ENCODE assay signal across 8 mouse cellular contexts in the genomic region with DNA sequence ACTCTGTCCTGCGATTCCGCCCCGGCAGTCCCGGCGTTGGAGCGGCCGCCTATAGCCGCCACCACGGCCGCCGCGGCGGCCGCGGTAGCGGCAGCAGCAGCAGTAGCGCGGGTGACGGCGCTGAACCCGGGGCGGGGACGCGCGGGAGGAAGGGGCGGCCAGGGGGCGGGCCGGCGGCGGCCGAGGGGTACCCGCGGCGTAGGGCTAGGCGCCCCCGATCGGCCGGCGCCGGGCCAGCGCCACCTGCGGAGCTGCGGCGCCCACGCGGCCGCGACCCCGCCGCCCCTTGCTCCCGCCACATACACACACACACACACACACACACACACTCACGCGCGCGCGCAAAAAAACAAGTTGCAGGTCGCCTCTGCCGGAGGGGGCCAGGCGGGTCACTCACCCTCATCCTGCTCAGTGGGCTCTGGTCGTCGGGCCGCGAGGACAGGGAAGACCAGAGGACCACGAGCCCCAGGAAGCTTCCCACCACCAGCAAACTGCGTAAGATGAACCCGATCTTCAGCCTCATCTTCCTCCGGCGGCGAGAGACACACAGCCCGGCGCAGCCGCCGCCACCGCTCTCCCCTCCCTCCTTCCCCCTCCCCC. TPM values are rescaled to one million over a fixed set of nuclear protein-coding genes. Genes with fewer than 3 reads are reported as not detected.
DNase-seq lines count a peak whose midpoint lies in the region; ATAC-seq and TF ChIP-seq lines count a peak whose summit lies in the region.

Gene Galnt7, minus strand, starts transcription at position 577 of the 600 bp plus-strand sequence.

- no peak for TF ChIP-seq CTCF in liver, adult 2 months (IDR thresholded peaks at IDR 0.05; ENCODE audit: low read depth, low read length)

- no peaks in the 10 kb centered on the region for H3K9me3 ChIP-seq in embryonic facial prominence, embryonic 10.5 days

- TF ChIP-seq POLR2A in liver, adult 2 months (IDR thresholded peaks at IDR 0.05; ENCODE audit: extremely low read depth, insufficient read depth, low read length), result 0 out of 2 replicates have a peak, but pooled peaks have one; percentile 3

- no peaks in the 10 kb centered on the region for H3K36me3 ChIP-seq in embryonic facial prominence, embryonic 10.5 days (replicated peaks)
- H3K36me3 ChIP-seq in liver, adult 2 months (ENCODE audit: control insufficient read depth, insufficient read depth, low read length), result no peaks in the 10 kb centered on the region

- no peaks in the 10 kb centered on the region for H3K27me3 ChIP-seq in embryonic facial prominence, embryonic 10.5 days (replicated peaks; ENCODE audit: low read depth, poor library complexity, severe bottlenecking)
- no peaks in the 10 kb centered on the region for H3K27me3 ChIP-seq in liver, adult 2 months (ENCODE audit: control insufficient read depth, insufficient read depth, low read length)

- peak within 1 kb of the TSS; percentile 95 for H3K9ac ChIP-seq in liver, adult 2 months (ENCODE audit: low read depth, low read length)

- peaks cover 32% of the 10 kb centered on the region for H3K4me1 ChIP-seq in embryonic facial prominence, embryonic 10.5 days
- 0 out of 2 replicates have a peak, but pooled peaks cover 3% of the 10 kb centered on the region for H3K4me1 ChIP-seq in liver, adult 2 months (ENCODE audit: control insufficient read depth, insufficient read depth, low read length)

- H3K79me2 ChIP-seq in liver, adult 2 months (ENCODE audit: control insufficient read depth, insufficient read depth, low read length), result no peaks in the 10 kb centered on the region

- WGBS in embryonic facial prominence, embryonic 10.5 days, result 4% methylated on average over 63 of the region's 74 CpGs
- under 1% methylated on average over 64 of the region's 74 CpGs for WGBS in liver, adult 2 months

- H3K27ac ChIP-seq in embryonic facial prominence, embryonic 10.5 days (replicated peaks), result peak within 1 kb of the TSS; percentile 98
- H3K27ac ChIP-seq in liver, adult 2 months (replicated peaks; ENCODE audit: insufficient read depth, low read depth, low read length), result peak within 1 kb of the TSS; percentile 36

- peak; percentile 55 for DNase-seq in layer of hippocampus, adult 11-12 months (ENCODE audit: low spot score)
- DNase-seq in layer of hippocampus, adult 9-10 months (ENCODE audit: low spot score), result no peak
- DNase-seq in embryonic facial prominence, embryonic 10.5 days (ENCODE audit: low spot score), result peak; percentile 87
- peak; percentile 58 to 68 for DNase-seq in heart, adult 9 months (ENCODE audit: low spot score in 2 of 2)
- peak; percentile 53 for DNase-seq in kidney, adult 9 months
- DNase-seq in liver, adult 2 months (ENCODE audit: extremely low read depth, low read depth, low spot score), result peak; percentile 17
- peak; percentile 61 to 81 for DNase-seq in spleen, postnatal 4 days (ENCODE audit: low spot score in 2 of 2)

- ATAC-seq in monocyte, adult 5-6 weeks (replicated peaks; ENCODE audit: insufficient number of reproducible peaks, low FRiP score, low TSS enrichment, poor library complexity, severe bottlenecking), result peak; percentile 49

- peak within 1 kb of the TSS; percentile 92 for H3K4me3 ChIP-seq in embryonic facial prominence, embryonic 10.5 days
- peak within 1 kb of the TSS; percentile 67 for H3K4me3 ChIP-seq in liver, adult 2 months (ENCODE audit: insufficient read depth, low read depth, low read length)

RNA-seq across cellular contexts. Expression of gene Galnt7, which starts in this region (rescaled TPM):
- polyA plus RNA-seq in embryonic facial prominence, embryonic 10.5 days (2016; fragmentation: Nextera tagmentation; extraction: Ambion mirVana), result 23.2 and 24.1 TPM in 2 replicates
- 1.8 and 2.0 TPM in 2 replicates for total RNA-seq in liver, adult 2 months (2014; rRNA removed)
- polyA plus RNA-seq in liver, adult 2 months (2012; rRNA removed), result 0.12 and 0.61 TPM in 2 replicates
- 23.0 to 34.5 TPM (median 26.7 TPM) in 3 replicates for total RNA-seq in monocyte, adult 5-6 weeks (2017)

Comparison
In these comparisons a context has a peak if more than half of its experiments do, and no peak if none do; other contexts are left out.
1. RNA of gene Galnt7 (polyA plus RNA-seq): 23.2 to 24.1 TPM in embryonic facial prominence, embryonic 10.5 days; 0.12 to 0.61 TPM in liver, adult 2 months; every median in the first group is over 10 times any median in the second.